Mouse (Mus musculus): ENCODE measurements around the gene Fancf. TPM values are rescaled to one million over a fixed set of nuclear protein-coding genes. Genes with fewer than 3 reads are reported as not detected.
A peak's percentile ranks its signal among the peaks of the same experiment; 100 is the strongest.

Gene Fancf
- polyA plus RNA-seq, 1 experiment from 2014 or later: 7.0 TPM

DNA sequence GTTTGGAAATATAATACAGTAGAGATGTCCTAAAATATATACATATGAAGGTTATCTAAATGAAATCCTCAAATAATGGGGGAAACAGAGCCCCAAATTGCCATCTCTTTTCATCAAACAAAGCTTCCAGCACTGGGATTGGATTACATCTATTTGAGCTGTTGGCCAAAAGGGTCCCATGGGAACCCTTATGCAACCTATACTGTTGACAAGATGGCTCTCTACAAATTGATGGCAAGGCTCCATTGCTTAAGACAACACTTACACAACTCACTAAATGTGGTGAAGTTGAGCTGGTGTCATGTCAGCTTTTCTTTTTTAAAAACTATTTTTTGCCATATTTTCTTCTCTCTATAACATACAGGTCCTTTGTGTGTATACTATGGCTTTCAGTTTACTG, 14.2 kb upstream of the Fancf start:
- no peak overlapping the region for H3K27ac ChIP-seq (replicated peaks)
- H3K27me3 ChIP-seq (ENCODE audit: low read depth, poor library complexity, severe bottlenecking): no peaks in the 10 kb centered on the region
- no peaks in the 10 kb centered on the region for H3K9me3 ChIP-seq (replicated peaks)
- peaks cover 19% of the 10 kb centered on the region for H3K4me1 ChIP-seq
- no peak for DNase-seq (ENCODE audit: low spot score)
- no peak overlapping the region for H3K4me3 ChIP-seq
- H3K36me3 ChIP-seq: 0 out of 2 replicates have a peak, but pooled peaks cover 3% of the 10 kb centered on the region

DNA sequence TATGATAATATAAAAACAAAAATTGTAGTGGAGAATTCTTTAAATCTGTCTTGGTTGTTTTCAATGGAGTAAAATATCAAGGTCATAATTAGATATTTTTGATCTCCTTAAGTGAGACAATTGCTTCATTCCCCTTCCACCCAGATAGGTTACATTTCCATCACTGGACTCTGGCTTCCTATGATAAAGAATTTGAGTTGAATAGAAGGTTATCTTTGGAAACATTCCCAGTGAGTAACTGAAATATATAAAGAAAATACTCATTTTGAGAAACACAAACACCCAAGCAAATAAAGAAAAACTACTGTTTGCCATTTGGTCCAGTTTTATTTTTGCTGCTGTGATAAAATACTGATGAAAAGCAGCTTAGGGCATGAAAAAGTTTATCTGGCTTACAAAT, 10.5 kb upstream of the Fancf start:
- Histone ChIP-seq H3K27me3 (ENCODE audit: low read depth, poor library complexity, severe bottlenecking) (no peaks in the 10 kb centered on the region), H3K27ac (replicated peaks) (no peak overlapping the region), H3K36me3 (0 out of 2 replicates have a peak, but pooled peaks cover 3% of the 10 kb centered on the region), H3K9me3 (replicated peaks) (no peaks in the 10 kb centered on the region), H3K4me3 (no peak overlapping the region), H3K4me1 (peaks cover 9% of the 10 kb centered on the region)
- DNase-seq (ENCODE audit: low spot score): no peak

DNA sequence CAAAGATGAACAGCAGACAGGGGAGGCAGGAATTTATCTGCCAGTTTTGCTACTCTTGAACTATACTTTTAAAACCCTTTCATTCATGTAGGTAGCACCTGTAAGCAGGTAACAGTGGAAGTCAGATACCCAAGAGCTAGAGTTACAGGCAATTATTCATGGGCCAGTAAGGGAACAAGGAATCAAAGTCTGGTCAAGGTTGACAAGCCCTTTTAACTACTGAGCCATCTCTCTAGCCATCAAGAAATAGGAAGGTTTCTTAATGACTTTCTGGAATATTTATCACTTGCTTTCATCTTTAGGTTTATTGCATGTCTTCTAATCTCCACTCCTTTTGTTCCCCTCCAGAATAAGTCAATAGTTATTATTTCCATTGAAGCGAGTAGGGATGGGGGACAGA, 10.0 kb upstream of the Fancf start:
- Histone ChIP-seq H3K36me3 (peaks cover 6% of the 10 kb centered on the region; the same call in 1 of the 2 replicates), H3K9me3 (replicated peaks) (no peaks in the 10 kb centered on the region), H3K27me3 (ENCODE audit: low read depth, poor library complexity, severe bottlenecking) (no peaks in the 10 kb centered on the region), H3K4me3 (no peak overlapping the region), H3K27ac (replicated peaks) (no peak overlapping the region), H3K4me1 (peaks cover 9% of the 10 kb centered on the region)
- DNase-seq (ENCODE audit: low spot score): no peak
- WGBS: 78% methylated on average over 1 of the region's 1 CpGs

DNA sequence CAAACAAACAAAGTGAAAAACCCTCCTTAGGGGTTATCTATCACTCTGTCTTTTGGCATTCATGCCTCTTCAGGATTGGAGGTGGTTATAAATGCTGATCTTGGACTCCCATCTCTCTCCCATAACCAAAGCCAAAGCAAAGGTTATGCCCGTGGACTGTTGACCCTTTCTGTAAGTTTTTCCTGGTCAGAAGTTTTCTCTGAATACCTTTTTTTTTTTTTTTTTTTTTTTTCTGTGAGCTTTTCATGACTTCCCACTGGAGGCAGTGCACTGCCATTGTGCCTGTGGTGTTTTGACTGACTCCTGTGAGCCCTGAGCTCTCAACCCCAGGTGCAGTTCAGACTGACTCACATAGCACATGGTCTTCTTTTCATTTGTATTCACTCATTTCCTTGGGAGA, 5.9 kb upstream of the Fancf start:
- no peak overlapping the region for H3K27ac ChIP-seq (replicated peaks)
- peaks cover 17% of the 10 kb centered on the region; the same call in 1 of the 2 replicates for H3K36me3 ChIP-seq
- H3K27me3 ChIP-seq (ENCODE audit: low read depth, poor library complexity, severe bottlenecking): no peaks in the 10 kb centered on the region
- 85% methylated on average over 1 of the region's 1 CpGs for WGBS
- H3K4me3 ChIP-seq: no peak overlapping the region
- peaks cover 12% of the 10 kb centered on the region for H3K4me1 ChIP-seq
- DNase-seq (ENCODE audit: low spot score): no peak
- H3K9me3 ChIP-seq (replicated peaks): no peaks in the 10 kb centered on the region

DNA sequence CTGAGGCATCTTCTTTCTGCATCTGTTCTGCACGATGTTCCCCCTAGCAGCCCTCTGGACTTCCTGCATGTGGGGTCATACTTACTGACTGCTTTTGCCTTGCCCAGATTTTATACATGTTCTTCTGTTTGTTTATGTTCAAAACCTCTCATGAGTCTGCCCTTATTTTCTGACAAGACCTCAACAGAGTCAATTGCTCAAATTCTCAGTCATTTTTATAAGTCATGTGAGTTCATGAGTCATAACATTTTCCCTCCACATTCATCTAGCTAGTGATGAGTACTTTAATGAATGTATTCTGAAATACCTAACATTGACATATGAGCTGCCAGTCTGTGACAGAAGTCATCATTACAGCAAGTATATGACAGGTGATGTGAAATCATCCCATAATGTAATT, 3.3 kb upstream of the Fancf start:
- no peak for DNase-seq (ENCODE audit: low spot score)
- Histone ChIP-seq H3K9me3 (replicated peaks) (no peaks in the 10 kb centered on the region), H3K36me3 (peaks cover 22% of the 10 kb centered on the region), H3K27me3 (ENCODE audit: low read depth, poor library complexity, severe bottlenecking) (no peaks in the 10 kb centered on the region), H3K27ac (replicated peaks) (no peak overlapping the region), H3K4me1 (peaks cover 26% of the 10 kb centered on the region), H3K4me3 (no peak overlapping the region)
- WGBS: 86% methylated on average over 1 of the region's 1 CpGs

DNA sequence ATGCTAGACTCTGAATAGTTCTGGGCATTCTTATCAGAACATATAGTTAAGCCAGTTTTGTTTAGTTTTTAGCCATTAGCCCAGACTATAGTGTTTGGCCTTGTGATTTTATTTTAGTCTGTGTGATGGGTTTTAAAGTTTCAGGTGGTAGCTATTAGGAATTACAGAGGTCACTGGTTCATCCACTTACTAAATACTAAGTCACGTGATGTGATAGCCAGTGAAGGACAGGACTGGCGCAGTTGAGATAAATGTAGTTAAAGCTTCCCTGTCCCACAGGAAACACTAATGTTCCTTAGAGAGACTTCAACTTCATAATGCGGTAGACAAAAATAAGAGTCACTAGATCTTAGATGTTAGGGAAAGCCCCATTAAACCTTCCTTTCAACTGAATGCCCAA, 775 bp upstream of the Fancf start:
- H3K9me3 ChIP-seq (replicated peaks): no peaks in the 10 kb centered on the region

DNA sequence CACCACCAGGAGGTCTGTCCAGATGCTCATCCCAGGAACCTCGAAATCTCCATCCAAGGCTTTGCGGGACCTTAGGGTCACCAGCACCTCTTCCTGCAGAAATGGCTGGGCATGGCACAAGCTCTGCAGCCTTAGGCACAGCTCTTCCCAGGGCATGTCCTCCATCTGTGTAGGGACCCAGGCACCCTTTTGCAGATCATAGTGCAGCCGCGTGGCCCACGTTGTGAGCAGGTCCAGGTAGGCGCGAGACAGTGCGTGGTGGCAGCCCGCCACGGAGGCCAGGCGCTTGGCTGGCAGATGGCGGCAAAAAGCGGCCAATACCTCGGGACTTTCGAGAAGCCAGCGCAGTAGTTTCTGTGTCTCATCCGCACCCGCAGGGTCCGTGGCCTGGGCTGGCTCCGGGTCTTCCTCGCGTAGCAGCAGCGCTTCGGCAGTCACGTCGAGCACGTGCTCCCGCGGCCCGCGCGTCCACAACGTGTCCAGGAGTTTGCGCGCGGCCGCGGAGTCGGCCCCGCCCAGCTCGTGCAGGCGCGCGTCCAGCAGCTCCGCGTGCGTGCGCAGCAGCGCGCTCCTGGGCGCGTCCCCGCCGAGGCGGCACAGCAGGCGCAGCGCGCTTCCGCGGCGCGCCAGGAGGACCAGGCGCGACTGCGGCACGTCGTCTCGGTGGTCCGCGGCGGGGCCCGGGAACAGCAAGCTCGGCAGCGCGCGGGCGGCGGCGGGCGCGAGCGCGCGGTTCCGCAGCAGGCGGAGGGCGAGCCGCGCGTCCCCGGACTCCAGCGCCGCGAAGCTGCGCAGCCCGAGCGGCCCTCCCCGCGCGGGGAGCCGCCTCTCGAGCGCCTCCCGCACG, 594 bp downstream of the Fancf start, which contains the start of gene Gas2:
Gene Gas2, plus strand, starts transcription at position 766 of the 847 bp plus-strand sequence.
- Histone ChIP-seq H3K4me1 (peaks cover 22% of the 10 kb centered on the region), H3K27ac (replicated peaks) (peak within 1 kb of the TSS; percentile 97), H3K4me3 (peak within 1 kb of the TSS; percentile 72), H3K9me3 (replicated peaks) (no peaks in the 10 kb centered on the region), H3K27me3 (ENCODE audit: low read depth, poor library complexity, severe bottlenecking) (no peaks in the 10 kb centered on the region), H3K36me3 (peaks cover 51% of the 10 kb centered on the region)
- peak; percentile 82 for DNase-seq (ENCODE audit: low spot score)
- 9% methylated on average over 104 of the region's 105 CpGs for WGBS

More for the DNA sequence above, 775 bp upstream of the Fancf start:
- WGBS: 80% methylated on average over 3 of the region's 3 CpGs
- peak overlapping the region; percentile 72 for H3K4me3 ChIP-seq
- no peak for DNase-seq (ENCODE audit: low spot score)
- peaks cover 44% of the 10 kb centered on the region for H3K36me3 ChIP-seq
- no peaks in the 10 kb centered on the region for H3K27me3 ChIP-seq (ENCODE audit: low read depth, poor library complexity, severe bottlenecking)
- peaks cover 22% of the 10 kb centered on the region for H3K4me1 ChIP-seq
- H3K27ac ChIP-seq (replicated peaks): peak overlapping the region; percentile 97

DNA sequence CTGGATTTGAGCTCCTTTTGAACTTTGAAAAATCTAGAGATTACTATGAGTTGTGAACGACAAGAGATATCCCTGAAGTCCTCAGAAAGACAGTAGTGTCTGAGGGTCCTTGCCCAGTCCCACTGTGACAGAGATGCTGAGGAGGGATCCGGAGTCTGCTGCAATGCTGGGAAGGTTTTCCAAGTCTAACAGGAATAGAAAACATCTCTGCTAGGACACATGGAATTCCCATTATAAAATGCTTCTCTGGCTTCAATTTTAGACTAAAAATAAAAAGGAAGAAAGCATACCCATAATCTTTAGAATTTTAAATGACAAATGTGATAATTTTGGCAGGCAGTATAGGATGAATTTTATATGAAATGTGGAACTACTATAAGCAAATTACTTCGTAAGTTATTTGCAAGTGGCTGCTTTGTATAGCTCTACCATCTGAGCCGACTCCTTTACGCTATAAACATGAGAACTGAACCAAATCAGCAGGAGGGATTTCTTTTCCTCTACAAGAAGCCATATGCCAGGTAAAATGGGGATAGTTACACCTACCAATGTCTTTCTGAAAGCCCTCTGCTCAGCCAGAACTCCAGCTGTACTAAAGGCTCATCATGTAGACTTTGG, 10.1 kb downstream of the Fancf start:
- no peak overlapping the region for H3K27ac ChIP-seq (replicated peaks)
- H3K4me3 ChIP-seq: no peak overlapping the region
- no peaks in the 10 kb centered on the region for H3K9me3 ChIP-seq (replicated peaks)
- H3K4me1 ChIP-seq: no peaks in the 10 kb centered on the region
- DNase-seq (ENCODE audit: low spot score): no peak
- H3K36me3 ChIP-seq: peaks cover 1% of the 10 kb centered on the region; the same call in 1 of the 2 replicates
- 93% methylated on average over 5 of the region's 5 CpGs for WGBS
- no peaks in the 10 kb centered on the region for H3K27me3 ChIP-seq (ENCODE audit: low read depth, poor library complexity, severe bottlenecking)

DNA sequence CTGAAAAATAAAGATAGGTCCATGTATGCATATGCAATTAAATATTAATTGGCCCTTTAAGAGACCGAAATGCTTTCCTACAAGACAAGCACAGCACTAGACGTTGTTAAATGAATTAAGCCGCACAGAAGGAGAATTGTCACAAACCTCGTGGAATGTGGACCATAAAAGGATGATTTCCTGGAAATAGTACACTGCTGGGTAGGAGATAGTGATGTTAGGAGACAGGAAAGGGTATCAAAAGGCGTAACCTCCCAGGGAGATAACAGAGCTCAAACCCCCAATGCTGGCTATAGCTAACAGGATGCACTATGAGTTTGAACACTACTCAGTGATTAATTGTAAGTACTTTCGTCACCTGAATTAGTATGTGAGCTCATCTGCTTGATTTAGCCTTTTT, 11.2 kb downstream of the Fancf start:
- no peaks in the 10 kb centered on the region for H3K36me3 ChIP-seq
- H3K4me3 ChIP-seq: no peak overlapping the region
- H3K27ac ChIP-seq (replicated peaks): no peak overlapping the region
- H3K27me3 ChIP-seq (ENCODE audit: low read depth, poor library complexity, severe bottlenecking): no peaks in the 10 kb centered on the region
- no peak for DNase-seq (ENCODE audit: low spot score)
- WGBS: 92% methylated on average over 6 of the region's 6 CpGs
- no peaks in the 10 kb centered on the region for H3K9me3 ChIP-seq (replicated peaks)
- H3K4me1 ChIP-seq: no peaks in the 10 kb centered on the region

DNA sequence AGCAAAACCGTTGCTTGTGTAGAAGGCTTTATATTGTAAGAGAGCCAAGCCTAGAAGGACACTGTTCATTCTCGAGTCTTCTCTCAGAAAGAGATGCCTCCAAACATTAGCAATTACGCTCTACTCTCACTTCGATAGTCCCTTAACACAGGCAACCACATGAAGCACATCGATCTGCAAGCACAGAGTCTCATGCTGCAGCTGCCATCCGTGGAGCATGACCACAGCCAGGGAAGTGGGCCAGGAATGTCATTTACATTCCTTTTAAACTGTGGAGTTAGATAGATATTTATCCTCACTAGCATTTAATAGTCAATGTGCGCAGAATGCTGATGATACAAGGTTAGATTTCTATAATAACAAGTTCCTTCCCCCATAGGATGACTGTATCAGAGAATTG, 21.6 kb downstream of the Fancf start:
- WGBS: 89% methylated on average over 7 of the region's 7 CpGs
- Histone ChIP-seq H3K9me3 (replicated peaks) (no peaks in the 10 kb centered on the region; the same call in 1 of the 2 replicates), H3K4me1 (no peaks in the 10 kb centered on the region), H3K27ac (replicated peaks) (no peak overlapping the region), H3K27me3 (ENCODE audit: low read depth, poor library complexity, severe bottlenecking) (no peaks in the 10 kb centered on the region), H3K36me3 (no peaks in the 10 kb centered on the region), H3K4me3 (no peak overlapping the region)
- no peak for DNase-seq (ENCODE audit: low spot score)

DNA sequence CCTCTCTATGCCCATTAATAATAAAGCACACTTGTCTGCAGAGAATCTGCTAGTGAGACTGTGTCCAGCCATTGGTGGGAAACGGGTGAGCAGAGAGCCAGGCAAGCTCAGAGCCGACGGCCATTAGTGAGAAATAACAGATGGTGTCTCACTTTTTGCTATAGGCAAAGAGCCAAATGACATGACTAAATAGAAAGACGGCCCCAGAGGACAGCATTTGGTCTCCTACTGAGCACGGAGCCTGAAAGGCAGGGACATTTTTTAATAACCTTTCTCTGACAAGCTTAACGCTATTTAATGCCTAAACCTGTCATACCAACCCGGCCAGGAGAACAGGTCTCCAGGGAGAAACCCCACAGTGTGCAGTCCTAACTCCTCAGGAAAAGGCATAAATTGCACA, 30.1 kb downstream of the Fancf start:
- no peaks in the 10 kb centered on the region for H3K9me3 ChIP-seq (replicated peaks)
- H3K36me3 ChIP-seq: no peaks in the 10 kb centered on the region
- 74% methylated on average over 7 of the region's 7 CpGs for WGBS
- DNase-seq (ENCODE audit: low spot score): no peak
- no peaks in the 10 kb centered on the region for H3K27me3 ChIP-seq (ENCODE audit: low read depth, poor library complexity, severe bottlenecking)
- H3K4me1 ChIP-seq: no peaks in the 10 kb centered on the region
- H3K27ac ChIP-seq (replicated peaks): no peak overlapping the region
- H3K4me3 ChIP-seq: no peak overlapping the region

DNA sequence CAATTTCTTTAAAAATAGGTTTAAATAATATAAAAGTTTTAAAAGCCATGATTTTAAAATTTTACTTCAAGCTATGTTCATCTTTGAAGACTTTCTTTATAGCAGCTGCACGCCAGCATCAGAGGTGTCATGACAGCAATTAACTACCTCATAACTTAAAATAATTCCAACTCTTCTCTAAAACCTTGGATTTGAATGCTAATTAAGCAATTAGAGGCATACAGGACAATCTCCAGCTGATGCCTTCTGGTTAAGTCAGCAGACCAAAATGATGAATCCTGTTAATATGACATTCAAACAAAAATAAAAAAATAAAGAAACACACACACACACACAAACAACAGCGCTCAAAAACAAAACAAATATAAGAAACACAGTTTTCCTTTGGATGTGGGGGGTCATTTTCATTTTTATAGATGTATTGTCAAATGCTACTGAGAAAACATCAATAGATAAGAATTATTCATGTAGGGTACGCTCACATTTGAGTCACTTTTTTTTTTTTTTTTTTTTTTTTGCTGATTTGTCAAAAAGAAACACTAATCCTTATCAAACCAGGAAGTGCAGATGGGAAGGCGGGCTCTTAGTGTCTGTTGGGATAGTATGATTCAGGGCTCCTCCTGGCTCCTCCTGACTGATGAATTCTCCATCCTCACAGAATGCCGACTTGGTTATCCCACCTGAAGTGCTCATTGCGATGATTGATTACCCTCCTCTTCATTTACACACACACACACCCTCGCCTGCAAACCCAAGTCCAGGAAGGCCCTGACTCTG, 38.3 kb downstream of the Fancf start:
- 87% methylated on average over 7 of the region's 7 CpGs for WGBS
- H3K27ac ChIP-seq (replicated peaks): no peak overlapping the region

More for the DNA sequence above, 38.3 kb downstream of the Fancf start:
- Histone ChIP-seq H3K4me1 (no peaks in the 10 kb centered on the region), H3K4me3 (no peak overlapping the region), H3K27me3 (ENCODE audit: low read depth, poor library complexity, severe bottlenecking) (no peaks in the 10 kb centered on the region), H3K36me3 (no peaks in the 10 kb centered on the region), H3K9me3 (replicated peaks) (no peaks in the 10 kb centered on the region)
- DNase-seq (ENCODE audit: low spot score): no peak
